Mouse (Mus musculus): Measurements from ENCODE around the gene Grpel1. TPM values are rescaled to one million over a fixed set of nuclear protein-coding genes. Genes with fewer than 3 reads are reported as not detected.

Gene Grpel1
- total RNA-seq, 1 experiment: 45.0 TPM

DNA sequence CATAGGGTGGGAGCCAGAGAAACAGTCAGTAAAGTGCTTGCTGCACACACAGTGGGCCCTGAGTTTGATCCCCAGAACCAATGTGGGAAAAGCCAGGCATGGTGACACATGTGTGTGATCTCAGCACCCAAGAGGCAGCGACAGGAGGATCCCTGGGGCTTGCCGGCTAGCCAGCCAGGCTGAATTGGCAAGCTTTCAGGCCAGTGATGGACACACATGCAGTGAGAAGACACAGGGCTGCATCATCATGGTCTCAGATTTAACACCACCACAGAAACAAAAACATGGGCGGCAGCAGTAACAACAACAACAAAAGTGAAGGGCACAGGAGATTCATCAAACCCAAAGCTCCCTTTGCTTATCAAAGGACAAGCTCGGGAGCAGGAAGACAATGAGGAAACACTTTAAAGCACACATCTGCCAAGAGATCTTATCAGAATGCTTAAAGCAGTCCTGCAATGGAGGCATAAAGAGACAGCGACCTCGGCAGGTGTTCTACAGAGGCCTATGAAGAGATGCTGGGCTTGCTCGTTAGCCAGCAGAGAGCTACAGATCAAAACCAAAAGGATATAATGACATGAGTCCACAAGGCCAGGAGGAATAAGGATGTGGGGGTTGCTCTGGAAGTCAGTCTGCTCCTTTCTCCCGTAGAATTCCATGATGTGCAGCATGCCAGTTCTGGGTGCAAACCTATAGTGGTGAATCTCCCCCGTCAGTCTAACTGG lies 18.5 kb upstream of the Grpel1 start:
- no peaks in the 10 kb centered on the region for H3K9me3 ChIP-seq (ENCODE audit: control insufficient read depth, insufficient read depth, low read depth, low read length)
- H3K4me1 ChIP-seq (ENCODE audit: control insufficient read depth in 2 of 2, insufficient read depth in 2 of 2, low read length in 2 of 2, poor library complexity in 1 of 2): peaks cover 0 to 4% of the 10 kb centered on the region in 2 experiments; a peak in 1 of 4 replicates
- TF ChIP-seq ZNF384 (IDR thresholded peaks at IDR 0.05; ENCODE audit: low read depth, low read length): no peak
- TF ChIP-seq HCFC1 (IDR thresholded peaks at IDR 0.05; ENCODE audit: borderline replicate concordance, insufficient read depth, low read length): no peak
- in situ Hi-C loops (cut with MboI; ENCODE audit: low sequenced_read_pairs in 2 of 2, unreplicated experiment in 2 of 2): no loop called here
- H3K36me3 ChIP-seq (ENCODE audit: control insufficient read depth, insufficient read depth, low read length, poor library complexity, severe bottlenecking): no peaks in the 10 kb centered on the region
- H3K9ac ChIP-seq (ENCODE audit: insufficient read depth, low read depth, low read length, poor library complexity, severe bottlenecking): no peak overlapping the region
- DNase-seq (ENCODE audit: low read depth, low spot score): no peak
- no peak overlapping the region for H3K4me3 ChIP-seq (ENCODE audit: insufficient read depth in 1 of 2, low read depth in 1 of 2, low read length in 2 of 2, poor library complexity in 1 of 2, severe bottlenecking in 1 of 2)
- no peak overlapping the region for H3K27ac ChIP-seq (ENCODE audit: insufficient read depth, low read depth, low read length, poor library complexity, severe bottlenecking)

DNA sequence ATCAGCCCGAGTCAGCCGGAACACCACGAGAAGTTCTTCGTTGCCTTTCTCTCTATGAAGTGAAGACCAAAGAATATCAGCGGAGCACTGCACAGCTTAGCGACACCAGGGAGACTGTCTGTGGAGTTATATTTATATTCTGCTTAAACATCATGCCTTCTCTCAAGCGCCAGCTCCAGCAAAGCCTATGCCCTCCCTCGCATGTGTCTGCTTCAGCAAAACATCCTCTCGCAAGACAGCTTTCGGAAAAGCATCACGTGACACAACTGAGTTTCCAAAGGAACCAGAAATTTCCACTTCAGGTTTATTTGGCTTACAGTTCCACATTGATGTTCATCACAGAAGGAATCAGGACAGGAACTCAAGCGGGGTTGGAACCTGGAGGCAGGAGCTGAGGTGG lies 16.9 kb upstream of the Grpel1 start:
- no peak overlapping the region for H3K4me3 ChIP-seq (ENCODE audit: insufficient read depth in 1 of 2, low read depth in 1 of 2, low read length in 2 of 2, poor library complexity in 1 of 2, severe bottlenecking in 1 of 2)
- no peaks in the 10 kb centered on the region for H3K9me3 ChIP-seq (ENCODE audit: control insufficient read depth, insufficient read depth, low read depth, low read length)
- H3K36me3 ChIP-seq (ENCODE audit: control insufficient read depth, insufficient read depth, low read length, poor library complexity, severe bottlenecking): no peaks in the 10 kb centered on the region
- TF ChIP-seq CHD2 (IDR thresholded peaks at IDR 0.05; ENCODE audit: low read depth, low read length): no peak
- TF ChIP-seq HCFC1 (IDR thresholded peaks at IDR 0.05; ENCODE audit: borderline replicate concordance, insufficient read depth, low read length): no peak
- no peak for TF ChIP-seq ZNF384 (IDR thresholded peaks at IDR 0.05; ENCODE audit: low read depth, low read length)
- no peak for TF ChIP-seq MAFK (IDR thresholded peaks at IDR 0.05; ENCODE audit: insufficient read depth, low read depth, low read length)
- H3K4me1 ChIP-seq (ENCODE audit: control insufficient read depth in 2 of 2, insufficient read depth in 2 of 2, low read length in 2 of 2, poor library complexity in 1 of 2): peaks cover 0 to 4% of the 10 kb centered on the region in 2 experiments; a peak in 1 of 4 replicates
- no peak overlapping the region for H3K9ac ChIP-seq (ENCODE audit: insufficient read depth, low read depth, low read length, poor library complexity, severe bottlenecking)
- in situ Hi-C loops (cut with MboI; ENCODE audit: low sequenced_read_pairs in 2 of 2, unreplicated experiment in 2 of 2): no loop called here
- no peak overlapping the region for H3K27ac ChIP-seq (ENCODE audit: insufficient read depth, low read depth, low read length, poor library complexity, severe bottlenecking)
- no peak for DNase-seq (ENCODE audit: low read depth, low spot score)

DNA sequence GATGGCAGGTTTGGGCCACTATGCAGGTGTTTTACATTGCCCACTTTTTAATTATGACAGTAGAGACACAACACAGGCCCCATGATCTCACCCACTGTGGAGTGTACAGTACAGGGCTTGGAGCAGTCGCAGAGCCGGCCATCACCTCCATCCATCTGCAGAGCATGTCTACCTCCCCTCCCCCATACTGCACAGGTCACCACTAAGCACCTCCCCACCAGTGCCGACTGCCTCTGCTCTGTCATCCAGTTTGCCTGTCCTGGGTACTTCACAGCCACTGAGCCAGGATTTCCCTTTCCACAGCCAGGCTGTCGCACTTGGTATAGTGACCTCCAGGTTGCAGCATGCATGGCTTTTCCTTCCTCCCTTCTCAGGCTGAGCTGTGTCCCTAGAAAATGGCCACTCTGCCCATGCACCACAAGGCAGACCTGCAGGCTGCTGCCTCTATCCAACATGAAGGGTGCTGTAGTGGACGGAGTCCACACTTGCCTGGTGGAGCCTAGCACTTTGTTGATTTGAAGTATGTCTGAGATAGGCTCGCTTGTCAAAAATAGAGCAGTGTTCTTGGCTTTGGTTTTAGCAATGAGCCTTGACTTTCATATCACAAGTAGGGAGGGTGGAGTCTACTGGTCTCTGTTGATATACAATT lies 15.0 kb upstream of the Grpel1 start:
- H3K36me3 ChIP-seq (ENCODE audit: control insufficient read depth, insufficient read depth, low read length, poor library complexity, severe bottlenecking): no peaks in the 10 kb centered on the region
- no peak for DNase-seq (ENCODE audit: low read depth, low spot score)
- TF ChIP-seq CHD2 (IDR thresholded peaks at IDR 0.05; ENCODE audit: low read depth, low read length) (no peak), ZC3H11A (IDR thresholded peaks at IDR 0.05; ENCODE audit: borderline replicate concordance, low read depth, low read length) (no peak), HCFC1 (IDR thresholded peaks at IDR 0.05; ENCODE audit: borderline replicate concordance, insufficient read depth, low read length) (no peak), MAFK (IDR thresholded peaks at IDR 0.05; ENCODE audit: insufficient read depth, low read depth, low read length) (no peak), ZNF384 (IDR thresholded peaks at IDR 0.05; ENCODE audit: low read depth, low read length) (no peak)
- no peaks in the 10 kb centered on the region for H3K9me3 ChIP-seq (ENCODE audit: control insufficient read depth, insufficient read depth, low read depth, low read length)
- H3K9ac ChIP-seq (ENCODE audit: insufficient read depth, low read depth, low read length, poor library complexity, severe bottlenecking): no peak overlapping the region
- in situ Hi-C loops (cut with MboI; ENCODE audit: low sequenced_read_pairs in 2 of 2, unreplicated experiment in 2 of 2): no loop called here
- H3K4me1 ChIP-seq (ENCODE audit: control insufficient read depth in 2 of 2, insufficient read depth in 2 of 2, low read length in 2 of 2, poor library complexity in 1 of 2): peaks cover 0 to 4% of the 10 kb centered on the region in 2 experiments; a peak in 1 of 4 replicates
- H3K4me3 ChIP-seq (ENCODE audit: insufficient read depth in 1 of 2, low read depth in 1 of 2, low read length in 2 of 2, poor library complexity in 1 of 2, severe bottlenecking in 1 of 2): no peak overlapping the region
- no peak overlapping the region for H3K27ac ChIP-seq (ENCODE audit: insufficient read depth, low read depth, low read length, poor library complexity, severe bottlenecking)

DNA sequence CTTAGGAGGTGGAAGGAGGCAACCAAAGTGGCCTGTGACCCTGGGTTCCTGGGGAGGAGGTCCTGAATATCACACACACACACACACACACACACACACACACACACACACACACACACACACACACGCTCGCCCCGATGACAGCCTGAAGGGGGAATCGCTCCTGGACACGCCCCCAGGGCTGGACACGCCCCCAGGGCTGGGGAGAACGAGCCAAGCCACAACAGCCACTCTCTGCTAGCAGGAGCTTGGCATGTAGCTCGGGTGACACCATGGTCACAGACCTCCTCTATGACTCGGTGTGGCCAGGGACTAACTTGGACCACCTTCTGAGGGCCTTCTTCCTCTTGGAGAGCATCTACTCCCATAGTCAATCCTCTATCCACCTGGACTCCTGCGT lies 13.7 kb upstream of the Grpel1 start:
- in situ Hi-C loops (cut with MboI; ENCODE audit: low sequenced_read_pairs in 2 of 2, unreplicated experiment in 2 of 2): no loop called here
- DNase-seq (ENCODE audit: low read depth, low spot score): no peak
- peaks cover 0 to under 1% of the 10 kb centered on the region in 2 experiments; a peak in 1 of 4 replicates for H3K4me1 ChIP-seq (ENCODE audit: control insufficient read depth in 2 of 2, insufficient read depth in 2 of 2, low read length in 2 of 2, poor library complexity in 1 of 2)
- H3K27ac ChIP-seq (ENCODE audit: insufficient read depth, low read depth, low read length, poor library complexity, severe bottlenecking): no peak overlapping the region
- no peak overlapping the region for H3K9ac ChIP-seq (ENCODE audit: insufficient read depth, low read depth, low read length, poor library complexity, severe bottlenecking)
- TF ChIP-seq ZC3H11A (IDR thresholded peaks at IDR 0.05; ENCODE audit: borderline replicate concordance, low read depth, low read length) (no peak), ZNF384 (IDR thresholded peaks at IDR 0.05; ENCODE audit: low read depth, low read length) (no peak), MAFK (IDR thresholded peaks at IDR 0.05; ENCODE audit: insufficient read depth, low read depth, low read length) (no peak), HCFC1 (IDR thresholded peaks at IDR 0.05; ENCODE audit: borderline replicate concordance, insufficient read depth, low read length) (no peak), CHD2 (IDR thresholded peaks at IDR 0.05; ENCODE audit: low read depth, low read length) (no peak)
- no peak overlapping the region for H3K4me3 ChIP-seq (ENCODE audit: insufficient read depth in 1 of 2, low read depth in 1 of 2, low read length in 2 of 2, poor library complexity in 1 of 2, severe bottlenecking in 1 of 2)
- no peaks in the 10 kb centered on the region for H3K9me3 ChIP-seq (ENCODE audit: control insufficient read depth, insufficient read depth, low read depth, low read length)
- no peaks in the 10 kb centered on the region for H3K36me3 ChIP-seq (ENCODE audit: control insufficient read depth, insufficient read depth, low read length, poor library complexity, severe bottlenecking)
